Mouse (Mus musculus) stomach, postnatal 0 days (tissue): Measurements from ENCODE around the gene Alkbh5.

Experiments used
- CTCF ChIP-seq: IDR thresholded peaks from 2 replicates; pipeline ENCODE4 v1.5.1; 2016; ENCODE audit warnings: antibody characterized with exemption, low read depth, mild to moderate bottlenecking, moderate library complexity
- EP300 ChIP-seq: optimal IDR thresholded peaks from 2 replicates; pipeline ENCODE3; 2016; ENCODE audit warnings: antibody characterized with exemption

DNA sequence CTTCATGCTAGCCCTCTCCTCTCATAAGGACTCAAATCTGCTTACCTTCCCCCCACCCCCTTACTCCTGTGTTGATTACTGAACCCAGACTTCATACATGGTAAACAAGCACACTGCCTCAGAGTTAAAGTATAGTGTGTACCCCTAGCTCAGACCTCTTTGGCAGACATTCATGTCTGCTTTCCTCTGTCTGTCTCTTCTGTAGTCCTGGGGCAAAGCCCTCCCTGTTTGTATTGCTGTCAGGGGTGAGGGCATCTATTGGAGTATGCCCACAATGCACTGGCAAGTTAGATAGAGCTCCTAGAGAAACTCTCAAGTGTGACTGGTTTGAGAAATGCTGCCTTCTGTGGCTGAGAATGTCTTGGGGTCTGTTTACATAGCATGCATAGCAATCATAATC is 16.9 kb downstream of the Alkbh5 start:
- no peak for TF ChIP-seq CTCF
- TF ChIP-seq EP300: no peak
